Mouse (Mus musculus) lung, adult 2 months (tissue): ENCODE measurements at regions not wholly inside any gene's neighbourhood (a gene's known extent, or its start where the extent isn't known, plus 50 kb on each side); places are given as distances from the start of the nearest gene placed in this dataset.

ENCODE experiments used
- CTCF ChIP-seq: fragments of 200-500 bp; IDR thresholded peaks from 2 replicates; pipeline ENCODE4 v1.5.1; 2011; ENCODE audit warnings: mild to moderate bottlenecking, low read length, control low read depth; ENCODE audit not compliant: insufficient read depth
- POLR2A ChIP-seq: fragments of 200-500 bp; IDR thresholded peaks from 2 replicates; pipeline ENCODE4 v1.6.1; 2011; ENCODE audit warnings: low read depth, mild to moderate bottlenecking, control low read depth, low read length, borderline replicate concordance; ENCODE audit errors: extremely low read depth

GRCm38 (mm10) chr12:92618519-92618918 lies 769.6 kb upstream of the Sel1l start:
- no peak for TF ChIP-seq POLR2A
- no peak for TF ChIP-seq CTCF
